Mouse (Mus musculus): ENCODE results near the gene Bpifb9a. TPM values are rescaled to one million over a fixed set of nuclear protein-coding genes. Genes with fewer than 3 reads are reported as not detected.
"Not testable (repeated sequence)": the region's sequence is repeated elsewhere in the genome, so short reads cannot be mapped to it uniquely, and the experiment has no call there.

Gene Bpifb9a
- total RNA-seq (2021) = not detected
- long read RNA-seq, experiment 1 = 0 reads
- long read RNA-seq, experiment 2 = 0 reads

- intact Hi-C loops (cut with DNase I; ENCODE audit: low total_unique reads); DNase-seq: not testable (repeated sequence)
These were observed at the start of gene Bpifb9a for GRCm38 (mm10) chr2:154257554-154257953. Bpifb9a (plus strand) TSS chr2:154257854.

DNA sequence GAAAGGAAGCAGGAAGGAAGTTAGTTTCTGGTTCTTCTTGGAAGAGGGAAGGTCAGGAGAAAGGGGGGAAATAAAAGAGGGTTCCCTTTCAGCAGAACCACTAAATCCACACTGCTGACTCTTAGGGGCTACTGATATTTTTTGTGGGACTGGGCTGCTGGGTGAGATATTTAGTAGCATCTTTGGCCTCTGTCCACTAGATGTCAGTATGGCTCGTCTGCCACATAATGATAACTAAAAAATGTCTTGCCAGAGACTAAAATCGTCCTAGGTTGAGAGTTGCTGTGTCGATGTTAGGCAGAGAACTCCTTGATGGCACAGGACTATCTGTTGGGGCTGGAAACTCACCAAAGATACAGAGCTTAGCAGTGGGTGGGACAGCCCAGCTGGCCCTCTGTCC lies 48.5 kb upstream of the Bpifb9a start:
- DNase-seq = no peak
- intact Hi-C loops (cut with DNase I; ENCODE audit: low total_unique reads) = no loop called here

DNA sequence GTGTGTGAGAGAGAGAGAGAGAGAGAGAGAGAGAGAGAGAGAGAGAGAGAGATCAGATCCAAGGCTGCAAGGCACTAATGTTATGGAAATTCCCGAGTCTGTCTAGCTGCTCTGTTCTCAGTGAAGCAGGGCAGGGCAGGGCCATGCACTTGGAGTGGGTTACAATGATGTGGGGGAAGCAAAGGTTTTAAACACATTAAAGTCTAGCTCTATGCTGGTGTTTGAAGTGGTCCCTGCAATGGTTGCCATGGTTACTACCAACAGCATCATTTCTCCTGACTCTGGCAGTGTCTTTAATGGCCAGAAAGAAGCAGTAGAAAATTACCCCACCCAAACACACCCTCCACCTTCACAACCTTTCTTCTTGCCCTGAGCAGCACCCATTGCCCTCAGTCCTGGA lies 46.5 kb upstream of the Bpifb9a start:
- intact Hi-C loops (cut with DNase I; ENCODE audit: low total_unique reads) = no loop called here
- no peak for DNase-seq

GRCm38 (mm10) chr2:154211881-154212280 lies 45.8 kb upstream of the Bpifb9a start:
- no peak for DNase-seq
- intact Hi-C loops (cut with DNase I; ENCODE audit: low total_unique reads) = no loop called here

- DNase-seq = peak; percentile 72
- intact Hi-C loops (cut with DNase I; ENCODE audit: low total_unique reads) = loop anchor here (5.0 kb wide), 1 partner anchor 77 kb away; no protein-coding TSS in a partner anchor
These were observed 42.5 kb upstream of the Bpifb9a start for GRCm38 (mm10) chr2:154215191-154215590.

GRCm38 (mm10) chr2:154219950-154220349 lies 37.7 kb upstream of the Bpifb9a start:
- intact Hi-C loops (cut with DNase I; ENCODE audit: low total_unique reads) = loop anchor here (5.0 kb wide), 1 partner anchor 72 kb away; no protein-coding TSS in a partner anchor
- DNase-seq = no peak

DNA sequence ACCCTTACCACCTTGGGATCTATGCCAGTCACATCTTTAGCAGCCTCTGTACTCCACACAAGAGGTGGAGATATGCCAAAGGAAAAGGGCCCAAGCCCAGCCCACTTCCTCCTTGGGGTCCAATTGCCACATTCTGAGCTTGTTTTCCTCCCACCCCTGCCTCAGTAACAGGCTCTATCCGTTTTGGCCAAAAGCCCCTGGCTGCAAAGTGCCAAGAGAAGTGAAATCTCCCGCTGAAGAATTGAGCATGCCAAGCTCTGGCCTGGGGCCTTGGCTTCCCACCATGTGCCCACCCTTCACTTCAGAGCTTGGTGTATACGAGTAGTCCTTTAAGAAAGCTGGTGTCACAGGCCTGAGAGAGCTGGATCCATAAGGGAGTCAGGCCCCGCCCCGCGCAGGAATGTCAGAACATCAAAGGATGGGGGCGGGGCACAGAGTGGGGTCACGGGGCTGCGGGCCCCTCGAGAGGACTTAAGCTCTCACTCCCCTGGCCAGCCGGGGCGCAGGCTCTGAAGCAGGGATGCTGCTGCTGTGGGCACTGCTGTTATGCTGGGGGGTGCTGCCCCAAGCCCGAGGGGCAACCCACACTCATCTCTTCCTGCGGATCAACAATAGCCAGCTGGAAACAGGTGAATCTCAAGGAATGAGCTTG lies 34.3 kb upstream of the Bpifb9a start, which contains the start of gene Bpifb5:
Bpifb5 (plus strand) TSS at position 478 of the 652 bp plus-strand sequence.
- no peak for DNase-seq

GRCm38 (mm10) chr2:154223917-154224273 lies 33.8 kb upstream of the Bpifb9a start:
- no peak for DNase-seq
- intact Hi-C loops (cut with DNase I; ENCODE audit: low total_unique reads) = no loop called here

More for the DNA sequence above, 34.3 kb upstream of the Bpifb9a start, which contains the start of gene Bpifb5:
- intact Hi-C loops (cut with DNase I; ENCODE audit: low total_unique reads) = no loop called here

DNA sequence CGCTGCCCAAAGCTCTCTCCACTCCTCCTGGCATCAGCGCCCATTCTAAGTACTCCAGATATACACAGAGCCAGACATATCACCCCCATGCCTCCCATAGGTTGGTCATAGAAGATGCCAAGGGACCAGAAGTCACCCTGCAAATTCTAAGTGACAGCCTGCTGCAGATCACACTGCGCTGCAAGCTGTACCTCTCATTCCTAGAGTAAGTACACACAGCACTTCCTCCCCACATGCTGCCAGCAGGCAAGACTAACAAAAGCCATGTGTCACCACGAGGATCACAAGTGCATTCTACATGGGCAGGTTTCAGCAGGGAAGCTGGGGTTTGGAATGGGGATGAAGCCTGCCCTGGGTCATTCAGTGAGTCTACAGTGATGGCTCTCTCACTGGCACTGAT lies 30.7 kb upstream of the Bpifb9a start:
- DNase-seq = no peak
- intact Hi-C loops (cut with DNase I; ENCODE audit: low total_unique reads) = no loop called here

GRCm38 (mm10) chr2:154227830-154228229 lies 29.8 kb upstream of the Bpifb9a start:
- DNase-seq = no peak
- intact Hi-C loops (cut with DNase I; ENCODE audit: low total_unique reads) = no loop called here

DNA sequence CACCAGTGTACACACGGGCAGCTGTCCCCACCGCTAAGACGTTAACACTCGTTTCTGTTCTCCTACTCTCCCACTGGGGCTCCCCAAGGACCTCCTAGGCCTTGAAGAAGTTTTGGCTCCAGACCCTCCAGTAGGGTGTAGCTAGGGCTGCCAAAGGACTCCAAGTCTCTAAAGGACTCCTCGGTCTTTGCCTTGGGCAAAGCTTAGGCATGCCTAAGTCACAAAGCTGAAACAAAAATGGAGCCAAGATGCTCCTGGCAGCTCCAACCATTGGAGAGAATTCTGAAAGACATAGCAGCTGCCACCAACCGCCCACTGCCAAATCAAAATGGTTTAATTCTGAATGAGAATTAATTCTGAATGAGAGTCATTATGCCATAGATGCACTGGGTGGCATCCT lies 24.2 kb upstream of the Bpifb9a start:
- DNase-seq = no peak
- intact Hi-C loops (cut with DNase I; ENCODE audit: low total_unique reads) = no loop called here

- intact Hi-C loops (cut with DNase I; ENCODE audit: low total_unique reads) = no loop called here
- DNase-seq = no peak
These were observed 16.9 kb upstream of the Bpifb9a start for GRCm38 (mm10) chr2:154240771-154241170.

DNA sequence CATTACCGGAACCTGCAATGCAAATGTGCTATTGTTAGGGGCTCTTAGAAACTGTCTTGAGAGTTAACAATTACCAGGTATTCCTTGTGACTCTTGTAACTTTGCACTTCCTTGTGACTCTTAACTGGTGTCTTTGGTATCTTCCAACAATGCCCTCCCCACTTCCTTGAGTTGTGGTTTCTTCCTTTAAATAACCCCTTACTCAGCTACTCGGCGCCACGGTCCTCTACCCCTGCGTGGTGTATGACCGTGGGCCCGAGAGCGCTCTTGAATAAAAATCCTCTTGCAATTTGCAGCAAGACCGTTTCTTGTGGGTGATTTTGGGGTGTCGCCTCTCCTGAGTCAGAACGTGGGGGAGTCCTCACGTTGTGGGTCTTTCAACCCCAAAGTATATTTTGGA lies 14.9 kb upstream of the Bpifb9a start:
- intact Hi-C loops (cut with DNase I; ENCODE audit: low total_unique reads); DNase-seq: not testable (repeated sequence)

- intact Hi-C loops (cut with DNase I; ENCODE audit: low total_unique reads) = no loop called here
- no peak for DNase-seq
These were observed 14.2 kb upstream of the Bpifb9a start for GRCm38 (mm10) chr2:154243356-154244036.

GRCm38 (mm10) chr2:154245322-154245721 lies 12.3 kb upstream of the Bpifb9a start:
- DNase-seq = no peak
- intact Hi-C loops (cut with DNase I; ENCODE audit: low total_unique reads) = no loop called here

DNA sequence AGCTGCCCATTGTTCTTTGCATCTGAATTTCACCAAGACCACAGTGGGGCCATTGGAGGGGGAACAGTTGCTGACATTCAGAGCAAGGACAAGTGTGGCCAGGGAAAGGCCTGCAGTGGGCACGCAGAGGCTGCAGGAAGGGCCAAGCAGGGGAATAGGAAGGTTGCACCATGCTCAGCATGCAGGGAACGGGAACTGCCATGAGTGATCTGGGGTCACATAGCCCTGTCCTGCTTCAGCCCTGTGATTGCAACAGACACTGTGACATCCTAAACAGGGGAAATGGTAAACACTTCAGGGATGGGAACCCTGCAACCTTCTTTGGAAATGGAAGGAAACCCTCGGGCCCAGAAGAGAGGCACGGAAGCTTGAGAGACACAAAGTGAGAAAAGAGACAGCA lies 2.4 kb upstream of the Bpifb9a start:
- DNase-seq; intact Hi-C loops (cut with DNase I; ENCODE audit: low total_unique reads): not testable (repeated sequence)

DNA sequence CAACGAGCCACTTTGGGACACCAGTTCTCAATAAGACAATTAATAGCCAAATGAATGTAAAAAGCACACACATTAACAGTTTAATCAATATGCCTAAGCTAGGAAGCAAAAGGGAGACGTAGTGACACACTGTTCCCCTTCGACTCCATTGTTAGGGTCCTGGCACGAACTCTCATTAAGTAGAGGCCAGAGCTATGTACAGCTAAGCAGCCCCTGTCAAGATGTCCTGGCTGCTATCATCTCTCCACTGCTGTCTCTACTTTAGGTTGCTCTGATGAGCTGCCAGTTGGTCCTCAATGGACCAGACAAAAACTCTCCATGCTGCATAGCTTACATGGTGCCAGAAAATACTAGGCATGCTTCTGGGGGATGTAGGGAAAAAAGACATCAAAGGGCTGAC lies 1.9 kb upstream of the Bpifb9a start:
- intact Hi-C loops (cut with DNase I; ENCODE audit: low total_unique reads) = no loop called here
- no peak for DNase-seq

DNA sequence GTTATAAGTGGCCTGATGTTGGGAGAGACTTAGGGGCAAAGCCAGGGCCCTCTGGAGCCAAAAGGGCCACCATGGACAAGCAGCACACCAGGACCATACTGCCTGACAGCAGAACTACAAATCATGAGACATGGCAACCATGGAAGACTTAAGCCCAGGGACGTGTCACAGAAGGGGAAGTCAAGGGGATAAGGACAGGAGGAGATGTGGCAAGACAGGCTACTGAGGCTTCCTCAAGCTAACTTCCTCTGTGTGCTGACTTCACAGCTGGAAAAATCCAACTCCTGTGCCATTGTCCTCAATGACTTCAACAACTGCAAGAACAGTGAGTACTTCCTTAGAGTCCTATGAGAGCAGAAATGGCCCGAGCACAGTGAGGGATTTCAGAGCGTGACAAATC lies 6.7 kb downstream of the Bpifb9a start:
- DNase-seq; intact Hi-C loops (cut with DNase I; ENCODE audit: low total_unique reads): not testable (repeated sequence)

DNA sequence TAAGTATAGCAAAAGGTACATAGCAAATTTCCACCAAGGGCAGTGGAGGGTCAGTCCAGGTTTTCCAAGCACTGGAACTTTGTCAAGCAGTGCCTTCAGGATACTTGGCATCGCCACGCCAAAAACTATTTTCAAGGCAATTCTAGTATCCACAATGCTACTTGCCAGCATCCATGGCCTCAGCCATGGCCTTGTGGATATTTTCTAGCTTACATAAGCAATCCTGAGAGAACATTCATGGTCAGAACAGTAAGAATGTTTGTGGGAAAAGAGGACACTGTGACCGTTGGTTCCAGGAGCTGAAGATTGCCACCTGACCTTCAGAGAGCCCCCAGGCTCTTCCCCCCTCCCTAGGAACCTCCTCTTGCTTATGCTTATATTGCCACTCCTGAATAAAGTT lies 34.2 kb downstream of the Bpifb9a start:
- intact Hi-C loops (cut with DNase I; ENCODE audit: low total_unique reads) = loop anchor here (5.0 kb wide), 1 partner anchor 75 kb away; no protein-coding TSS in a partner anchor
- DNase-seq = not testable (repeated sequence)

GRCm38 (mm10) chr2:154292833-154293232 lies 35.2 kb downstream of the Bpifb9a start:
- intact Hi-C loops (cut with DNase I; ENCODE audit: low total_unique reads) = loop anchor here (5.0 kb wide), 1 partner anchor 76 kb away; no protein-coding TSS in a partner anchor
- DNase-seq = no peak

GRCm38 (mm10) chr2:154294746-154295145 lies 37.1 kb downstream of the Bpifb9a start:
- DNase-seq = peak; percentile 13
- intact Hi-C loops (cut with DNase I; ENCODE audit: low total_unique reads) = loop anchor here (5.0 kb wide), 1 partner anchor 77 kb away; no protein-coding TSS in a partner anchor
